Mouse (Mus musculus): ENCODE data around the gene Thrsp.

Gene Thrsp

GRCm38 (mm10) chr7:97418717-97419116 lies 1.2 kb upstream of the Thrsp start:
- no peak for DNase-seq (ENCODE audit: low spot score in 2 of 2)

GRCm38 (mm10) chr7:97416473-97416872 lies 1.1 kb downstream of the Thrsp start:
- DNase-seq (ENCODE audit: low spot score in 2 of 2), result no peak

DNA sequence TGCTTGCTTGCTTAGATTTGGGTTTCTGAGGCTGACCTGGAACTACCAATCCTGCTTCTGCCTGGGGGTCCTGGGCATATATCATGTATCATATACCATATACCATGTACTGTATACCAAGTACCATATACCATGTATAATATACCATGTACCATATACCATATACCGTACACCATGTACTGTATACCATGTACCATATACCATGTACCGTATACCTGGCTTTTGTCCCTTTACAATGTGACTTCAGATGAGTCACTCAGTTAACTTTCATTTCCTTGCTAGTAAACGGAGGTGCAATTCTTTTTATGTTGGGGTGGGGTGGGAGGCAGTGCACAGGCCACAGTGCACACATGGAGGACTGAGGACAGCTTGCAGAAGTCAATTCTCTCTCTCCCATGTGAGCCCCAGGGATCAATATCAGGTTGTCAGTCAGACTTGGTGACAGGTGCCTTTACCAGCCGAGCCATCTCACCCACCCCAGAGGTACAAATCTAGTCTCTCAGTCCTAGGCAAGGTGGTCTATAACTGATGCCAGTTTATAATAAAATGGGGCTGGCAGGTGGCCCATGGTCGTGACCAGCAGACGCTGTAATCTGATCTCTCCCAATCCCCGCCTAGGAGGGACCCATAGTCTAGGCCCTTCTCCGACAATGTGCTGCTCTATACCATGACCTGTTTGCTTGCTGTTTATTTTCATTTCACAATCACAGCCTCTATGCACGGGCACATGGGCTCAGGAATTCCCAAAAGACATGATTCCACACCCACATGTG lies 2.4 kb downstream of the Thrsp start:
- DNase-seq (ENCODE audit: low spot score in 2 of 2), result no peak

GRCm38 (mm10) chr7:97414426-97414825 lies 3.1 kb downstream of the Thrsp start:
- no peak for DNase-seq (ENCODE audit: low spot score in 2 of 2)

GRCm38 (mm10) chr7:97413981-97414380 lies 3.5 kb downstream of the Thrsp start:
- DNase-seq (ENCODE audit: low spot score in 2 of 2), result no peak

DNA sequence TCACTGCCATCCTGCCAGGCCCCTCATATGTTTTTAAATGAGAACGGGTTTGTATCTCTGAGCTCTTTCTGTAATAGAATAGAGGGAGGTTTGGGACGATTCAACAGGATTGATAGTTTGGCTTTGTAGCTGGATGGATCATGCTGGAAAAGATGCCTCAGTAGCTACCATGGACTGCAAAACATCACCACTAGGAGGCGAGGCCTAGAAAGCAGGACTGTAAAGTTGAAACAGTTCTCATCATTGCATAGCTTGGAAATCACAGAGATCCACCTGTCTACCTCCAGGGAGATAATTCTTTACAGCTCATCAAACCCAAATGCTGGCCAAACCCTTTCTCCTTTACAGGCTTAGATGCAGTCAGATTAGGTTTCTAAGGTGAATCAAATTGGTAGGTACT lies 6.0 kb downstream of the Thrsp start:
- no peak for DNase-seq (ENCODE audit: low spot score in 2 of 2)

DNA sequence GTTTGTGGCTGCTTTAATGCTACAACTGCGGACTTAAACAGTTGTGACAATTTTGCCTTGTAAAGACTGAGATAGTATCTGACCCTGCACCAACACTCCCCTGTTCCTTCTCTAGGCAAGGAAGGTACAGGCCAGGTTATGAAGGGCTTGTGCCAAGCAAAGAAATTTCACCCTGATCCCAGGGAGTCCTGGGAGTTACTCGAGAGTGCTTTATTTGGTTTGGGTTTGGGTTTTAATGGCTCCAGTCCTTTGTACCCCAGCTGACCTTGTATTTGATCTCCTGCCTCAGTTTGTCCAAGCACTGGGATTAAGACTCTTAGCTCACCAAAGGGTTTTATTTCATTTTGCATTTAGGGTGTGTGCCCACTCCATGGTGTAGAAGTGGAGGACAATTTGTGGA lies 6.4 kb downstream of the Thrsp start:
- no peak for DNase-seq (ENCODE audit: low spot score in 2 of 2)

GRCm38 (mm10) chr7:97407145-97407544 lies 10.4 kb downstream of the Thrsp start:
- DNase-seq (ENCODE audit: low spot score in 2 of 2), result no peak

GRCm38 (mm10) chr7:97399960-97400715 lies 17.4 kb downstream of the Thrsp start, which contains the start of gene Ndufc2:
Ndufc2 (plus strand) TSS chr7:97400003.
- peak; percentile 49 to 62 for DNase-seq (ENCODE audit: low spot score in 2 of 2)

DNA sequence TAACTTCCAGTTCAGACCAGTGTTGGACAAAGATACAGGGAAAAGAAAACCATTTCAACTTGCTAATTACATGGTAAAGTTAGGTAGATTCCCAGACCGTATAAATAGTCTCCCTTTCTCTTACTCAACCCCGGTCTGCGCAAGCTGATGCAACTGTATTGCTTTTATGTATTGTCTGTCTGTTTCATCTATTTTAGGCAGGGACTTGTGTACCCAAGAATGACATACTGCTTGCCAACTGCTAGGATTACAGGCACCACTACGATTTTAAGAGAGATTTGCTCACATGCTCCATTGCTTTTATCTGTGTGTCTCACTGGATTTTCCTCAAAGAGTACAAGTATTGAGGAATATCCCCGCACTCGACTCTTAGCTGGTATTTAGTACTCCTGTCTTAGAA lies 18.6 kb downstream of the Thrsp start:
- no peak for DNase-seq (ENCODE audit: low spot score in 2 of 2)

DNA sequence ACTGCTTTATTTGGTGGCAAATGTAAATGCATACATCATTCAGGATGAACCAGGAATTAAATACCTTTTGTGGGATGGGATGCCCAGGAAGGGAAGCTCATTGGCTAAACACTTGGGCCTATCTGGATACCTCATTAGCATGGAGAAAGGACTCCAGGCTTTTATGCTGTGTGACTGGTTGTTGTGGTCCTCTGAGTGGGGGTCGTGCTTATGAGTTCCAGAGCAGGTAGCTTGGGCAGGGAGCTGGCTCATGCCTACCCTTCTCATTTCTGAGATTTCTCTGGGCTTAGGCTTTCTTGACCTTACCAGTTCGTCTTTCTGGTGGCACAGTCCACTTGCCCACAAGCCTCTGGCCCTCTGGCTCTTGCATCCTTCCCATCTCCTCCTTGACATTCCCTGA lies 23.2 kb downstream of the Thrsp start:
- no peak for DNase-seq (ENCODE audit: low spot score in 2 of 2)

DNA sequence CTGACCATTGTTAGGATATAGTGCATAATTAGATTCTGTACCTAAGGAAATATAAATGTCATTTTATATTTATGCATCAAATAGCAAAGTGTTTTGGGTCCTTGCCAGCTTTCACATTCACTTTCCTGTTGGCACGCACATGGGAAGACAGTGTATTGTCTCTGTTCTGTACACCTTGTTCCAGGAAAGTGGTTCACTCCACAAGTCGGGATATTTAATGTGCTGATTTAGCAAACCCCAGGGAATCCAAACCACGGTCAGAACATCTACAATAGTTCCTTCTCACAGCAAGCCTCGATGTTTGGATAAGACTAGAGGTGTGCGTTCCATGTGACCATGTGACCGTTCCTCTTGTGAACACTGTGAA lies 25.5 kb downstream of the Thrsp start:
- no peak for DNase-seq (ENCODE audit: low spot score in 2 of 2)

- DNase-seq (ENCODE audit: low spot score in 2 of 2), result no peak
These were observed 26.0 kb downstream of the Thrsp start for GRCm38 (mm10) chr7:97391293-97392078.

DNA sequence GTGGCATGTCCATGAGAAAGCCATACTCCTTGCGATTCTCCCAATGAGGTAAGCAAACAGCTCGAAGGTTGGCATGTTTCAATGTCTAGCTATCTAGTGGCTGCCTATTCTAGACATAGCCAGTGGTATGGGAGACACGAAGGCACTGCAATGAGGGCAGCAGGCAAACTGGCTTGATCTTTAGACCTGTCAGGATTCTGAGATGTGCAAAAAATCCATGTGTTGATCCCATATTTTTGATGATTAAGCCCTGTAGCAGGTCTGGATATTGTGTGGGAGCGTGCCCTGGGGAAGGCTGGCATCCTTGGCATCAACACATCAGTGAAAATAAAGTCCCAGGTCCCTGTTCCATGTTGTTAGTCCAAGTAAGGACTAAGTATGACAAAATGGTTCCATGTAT lies 29.0 kb downstream of the Thrsp start:
- no peak for DNase-seq (ENCODE audit: low spot score in 2 of 2)

DNA sequence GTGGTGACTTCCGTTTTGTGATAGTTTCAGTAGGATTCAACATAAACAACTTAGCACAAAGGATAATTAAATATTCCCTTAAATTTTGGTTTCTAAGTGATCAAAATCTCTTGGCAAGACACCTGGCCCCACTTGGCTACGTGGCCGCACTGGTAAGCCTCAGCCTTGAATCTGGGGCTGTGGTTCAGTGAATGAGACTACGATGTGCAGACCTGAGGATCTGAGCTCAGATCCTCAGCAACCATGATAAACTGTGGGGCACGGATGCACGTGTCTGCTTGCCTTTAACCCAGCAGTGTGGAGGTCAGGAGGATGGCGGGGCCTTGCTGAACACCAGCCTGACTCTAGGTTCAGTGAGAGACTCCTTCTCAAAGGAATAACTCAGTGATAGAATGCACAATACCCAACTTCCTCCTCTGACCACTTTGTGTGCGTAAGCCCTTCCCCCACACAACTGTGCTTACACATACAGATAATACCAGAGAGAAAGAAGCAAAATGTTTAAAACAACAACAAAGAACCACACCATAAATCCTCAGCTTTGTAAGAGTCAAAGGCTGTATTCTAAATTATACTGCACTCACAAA lies 29.9 kb downstream of the Thrsp start:
- no peak for DNase-seq (ENCODE audit: low spot score in 2 of 2)

DNA sequence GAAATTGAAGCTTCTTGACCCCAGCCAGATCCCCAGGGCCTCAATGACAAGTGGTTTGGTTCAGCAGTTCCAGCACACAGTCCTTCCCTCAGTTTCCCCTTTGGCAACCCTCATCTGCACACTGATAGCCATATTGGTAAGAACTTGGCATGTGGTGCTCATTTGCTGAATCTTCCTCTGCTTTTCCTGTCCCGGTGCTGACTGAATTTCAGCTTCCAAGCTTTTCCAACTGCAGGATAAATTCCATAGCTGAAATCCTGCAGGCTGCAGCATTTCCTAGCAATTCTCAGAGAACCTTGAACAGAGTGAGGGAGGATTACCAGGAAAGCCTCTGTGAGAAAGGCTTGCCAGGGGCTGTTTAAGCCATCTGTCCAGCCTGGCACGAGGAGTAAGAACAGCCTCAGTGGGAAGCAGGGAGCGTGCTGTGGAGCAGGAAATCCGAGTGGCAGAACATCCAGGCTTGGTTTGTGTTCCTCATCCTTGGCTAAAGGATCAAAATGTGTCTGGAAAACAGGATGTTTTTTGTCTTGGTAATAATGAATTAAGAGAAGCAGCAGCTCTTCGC lies 30.6 kb downstream of the Thrsp start:
- peak in 1 of 2 experiments; percentile 10 for DNase-seq (ENCODE audit: low spot score in 2 of 2)

GRCm38 (mm10) chr7:97386106-97386805 lies 31.3 kb downstream of the Thrsp start:
- no peak for DNase-seq (ENCODE audit: low spot score in 2 of 2)

DNA sequence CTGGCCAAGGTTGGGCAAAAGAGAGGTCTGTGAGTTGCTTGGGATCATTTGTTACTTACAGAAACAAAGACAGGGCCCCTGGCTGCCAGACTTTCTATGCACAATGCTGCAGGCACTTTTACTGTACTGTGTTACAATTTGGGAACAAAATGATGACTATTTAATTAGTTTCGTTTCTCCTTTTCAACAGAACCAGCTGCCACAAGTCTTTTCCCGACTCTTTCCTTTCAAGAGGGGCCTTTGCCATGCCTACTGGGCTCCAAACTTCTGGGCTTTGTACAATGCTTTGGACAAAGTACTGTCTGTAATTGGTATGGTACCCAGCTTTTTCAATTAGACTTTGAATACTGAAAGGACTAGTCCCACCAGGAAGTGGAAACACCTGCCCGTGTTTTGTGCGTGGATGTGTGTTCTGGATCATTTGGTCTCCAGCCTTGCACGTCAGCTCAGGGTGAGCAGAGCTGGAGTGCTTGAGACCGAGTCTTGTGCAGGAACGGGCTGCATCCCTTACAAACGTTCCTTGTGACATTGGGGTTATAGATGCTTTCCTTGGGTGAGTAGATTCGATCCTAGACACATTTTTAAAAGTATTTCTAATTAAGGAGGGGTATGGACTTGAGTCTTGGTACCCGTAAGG lies 33.9 kb downstream of the Thrsp start:
- no peak for DNase-seq (ENCODE audit: low spot score in 2 of 2)

DNA sequence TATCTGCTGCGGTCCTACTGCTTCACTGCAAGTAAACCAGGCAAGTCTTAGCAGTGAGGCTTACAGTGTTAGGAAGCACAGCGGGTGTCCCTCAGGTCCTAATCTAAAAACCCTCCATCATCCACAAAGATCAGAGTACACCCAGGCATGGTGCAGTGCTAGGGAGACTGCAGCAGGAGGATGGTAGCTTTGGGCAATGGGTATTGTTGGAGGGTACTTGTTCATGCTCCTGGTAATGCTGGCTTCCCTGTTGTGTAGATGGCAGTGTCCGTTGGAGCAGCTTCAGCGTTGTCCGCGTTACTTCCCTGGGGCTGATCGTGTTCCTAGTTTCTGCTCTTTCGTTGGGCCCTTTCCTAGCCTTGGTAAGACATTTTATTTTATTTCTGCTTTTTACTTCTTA lies 34.9 kb downstream of the Thrsp start:
- DNase-seq (ENCODE audit: low spot score in 2 of 2), result no peak

GRCm38 (mm10) chr7:97380500-97381123 lies 36.9 kb downstream of the Thrsp start:
- no peak for DNase-seq (ENCODE audit: low spot score in 2 of 2)

All from urinary bladder, adult 18-20 months (tissue).